Mouse (Mus musculus) liver, embryonic 11.5 days (tissue): ENCODE results near the gene Enpp1. TPM values are rescaled to one million over a fixed set of nuclear protein-coding genes. Genes with fewer than 3 reads are reported as not detected.
A peak's percentile ranks its signal among the peaks of the same experiment; 100 is the strongest.

Source experiments
- ATAC-seq: fragments of 200-750 bp; cut with Nextera tagmentation; replicated peaks from 2 replicates; pipeline ENCODE4 v1.8.0; 2017; ENCODE audit warnings: moderate number of reproducible peaks, mild to moderate bottlenecking, moderate TSS enrichment, moderate library complexity; ENCODE audit not compliant: low FRiP score
- DNase-seq: peaks from one replicate; pipeline ENCODE4 v3.0.0-alpha.2; 2017; ENCODE audit warnings: low spot score
- H3K27ac ChIP-seq: fragments of 300-500 bp; sonication (generic); 2 replicates; pipeline ENCODE4 v1.5.1; 2014; ENCODE audit warnings: mild to moderate bottlenecking, low read depth, low read length, control low read depth
- H3K27me3 ChIP-seq: fragments of 300-500 bp; sonication (generic); replicated peaks from 2 replicates; pipeline ENCODE4 v1.6.1; 2014; ENCODE audit warnings: low read length, mixed read lengths; ENCODE audit not compliant: control insufficient read depth, insufficient read depth
- H3K36me3 ChIP-seq: fragments of 300-500 bp; sonication (generic); 2 replicates; pipeline ENCODE4 v1.6.1; 2014; ENCODE audit warnings: mild to moderate bottlenecking, low read length, moderate library complexity, mixed read lengths; ENCODE audit not compliant: control insufficient read depth, insufficient read depth
- H3K4me1 ChIP-seq: fragments of 300-500 bp; sonication (generic); replicated peaks from 2 replicates; pipeline ENCODE4 v1.6.1; 2014; ENCODE audit warnings: low read length, mixed read lengths; ENCODE audit not compliant: control insufficient read depth, insufficient read depth
- H3K4me2 ChIP-seq: fragments of 300-500 bp; sonication (generic); 2 replicates; pipeline ENCODE4 v1.6.1; 2014; ENCODE audit warnings: mild to moderate bottlenecking, control low read depth, moderate library complexity
- H3K4me3 ChIP-seq: fragments of 300-500 bp; sonication (generic); 2 replicates; pipeline ENCODE4 v1.5.1; 2014; ENCODE audit warnings: low read depth, low read length, control low read depth
- H3K9ac ChIP-seq: fragments of 300-500 bp; sonication (generic); 2 replicates; pipeline ENCODE4 v1.6.1; 2014; ENCODE audit warnings: low read depth, low read length, control low read depth
- H3K9me3 ChIP-seq: fragments of 300-500 bp; sonication (generic); 2 replicates; pipeline ENCODE4 v1.6.1; 2016; ENCODE audit warnings: low read length, inconsistent platforms, mixed read lengths; ENCODE audit not compliant: control insufficient read depth
- WGBS: fragments of 180-500 bp; shearing (Covaris S2); extraction: QIAGEN DNeasy Blood & Tissue Kit; methylation state at CpG from one replicate; pipeline ENCODE4 v1.1.7; 2014; 5-methylcytosine and 5-hydroxymethylcytosine counted together
- polyA plus RNA-seq: library from polyadenylated mRNA; unstranded; fragments of >200 nt; fragmentation: Nextera tagmentation; extraction: Ambion mirVana; gene quantifications from 2 replicates; pipeline ENCODE4 v1.2.1, GENCODE M21; 2014

Gene Enpp1
- polyA plus RNA-seq, 1 experiment from 2014 or later = 2.7 TPM

- WGBS = 33% methylated on average over 7 of the region's 7 CpGs
- peaks cover 3% of the 10 kb centered on the region; the same call in 1 of the 2 replicates for H3K4me1 ChIP-seq
- H3K9me3 ChIP-seq = no peaks in the 10 kb centered on the region
- H3K27me3 ChIP-seq = peaks cover 24% of the 10 kb centered on the region
- H3K36me3 ChIP-seq = no peaks in the 10 kb centered on the region; the same call in 1 of the 2 replicates
- no peak overlapping the region for H3K4me2 ChIP-seq
- ATAC-seq = no peak
- no peak overlapping the region for H3K9ac ChIP-seq
- no peak overlapping the region for H3K4me3 ChIP-seq
- no peak for DNase-seq
- no peak overlapping the region for H3K27ac ChIP-seq
Measured at GRCm38 (mm10) chr10:24592969-24593368, 119.0 kb downstream of the Enpp1 start.

- peaks cover 24% of the 10 kb centered on the region for H3K27me3 ChIP-seq
- no peak overlapping the region for H3K27ac ChIP-seq
- H3K4me2 ChIP-seq = no peak overlapping the region
- 51% methylated on average over 2 of the region's 2 CpGs for WGBS
- H3K4me1 ChIP-seq = peaks cover 3% of the 10 kb centered on the region; the same call in 1 of the 2 replicates
- ATAC-seq (no peak), DNase-seq (no peak)
- H3K4me3 ChIP-seq = no peak overlapping the region
- H3K36me3 ChIP-seq = no peaks in the 10 kb centered on the region; the same call in 1 of the 2 replicates
- no peak overlapping the region for H3K9ac ChIP-seq
- no peaks in the 10 kb centered on the region for H3K9me3 ChIP-seq
Measured at GRCm38 (mm10) chr10:24592318-24592717, 119.6 kb downstream of the Enpp1 start.

GRCm38 (mm10) chr10:24591741-24592140, 120.2 kb downstream of the Enpp1 start:
- Histone ChIP-seq H3K27me3 (peaks cover 23% of the 10 kb centered on the region), H3K9me3 (no peaks in the 10 kb centered on the region), H3K4me2 (no peak overlapping the region), H3K4me1 (peaks cover 3% of the 10 kb centered on the region; the same call in 1 of the 2 replicates), H3K27ac (no peak overlapping the region), H3K9ac (no peak overlapping the region), H3K36me3 (no peaks in the 10 kb centered on the region; the same call in 1 of the 2 replicates), H3K4me3 (no peak overlapping the region)
- no peak for DNase-seq
- WGBS = 66% methylated on average over 5 of the region's 5 CpGs
- ATAC-seq = no peak

GRCm38 (mm10) chr10:24591136-24591535, 120.8 kb downstream of the Enpp1 start:
- DNase-seq (no peak), ATAC-seq (peak; percentile 57; the same call in 1 of the 2 replicates)
- 20% methylated on average over 4 of the region's 4 CpGs for WGBS
- H3K4me3 ChIP-seq = no peak overlapping the region
- H3K9me3 ChIP-seq = no peaks in the 10 kb centered on the region
- peaks cover 17% of the 10 kb centered on the region for H3K27me3 ChIP-seq
- H3K36me3 ChIP-seq = no peaks in the 10 kb centered on the region
- H3K4me1 ChIP-seq = peaks cover 3% of the 10 kb centered on the region; the same call in 1 of the 2 replicates
- H3K9ac ChIP-seq = no peak overlapping the region
- H3K27ac ChIP-seq = no peak overlapping the region
- H3K4me2 ChIP-seq = no peak overlapping the region

- WGBS = 66% methylated on average over 4 of the region's 4 CpGs
Measured at GRCm38 (mm10) chr10:24590546-24590945, 121.4 kb downstream of the Enpp1 start.

GRCm38 (mm10) chr10:24589238-24589637, 122.7 kb downstream of the Enpp1 start:
- DNase-seq (no peak), ATAC-seq (no peak)
- no peak overlapping the region for H3K4me2 ChIP-seq
- no peak overlapping the region for H3K27ac ChIP-seq
- 0 out of 2 replicates have a peak, but pooled peaks cover 2% of the 10 kb centered on the region for H3K27me3 ChIP-seq
- no peaks in the 10 kb centered on the region for H3K9me3 ChIP-seq
- no peak overlapping the region for H3K9ac ChIP-seq
- no peaks in the 10 kb centered on the region for H3K36me3 ChIP-seq
- H3K4me3 ChIP-seq = no peak overlapping the region
- H3K4me1 ChIP-seq = no peaks in the 10 kb centered on the region
- 84% methylated on average over 9 of the region's 9 CpGs for WGBS

More at GRCm38 (mm10) chr10:24590546-24590945, 121.4 kb downstream of the Enpp1 start:
- DNase-seq (no peak), ATAC-seq (no peak)
- H3K4me3 ChIP-seq = no peak overlapping the region
- no peak overlapping the region for H3K9ac ChIP-seq
- no peak overlapping the region for H3K4me2 ChIP-seq
- H3K4me1 ChIP-seq = peaks cover 3% of the 10 kb centered on the region; the same call in 1 of the 2 replicates
- peaks cover 11% of the 10 kb centered on the region for H3K27me3 ChIP-seq
- no peak overlapping the region for H3K27ac ChIP-seq
- no peaks in the 10 kb centered on the region for H3K9me3 ChIP-seq
- no peaks in the 10 kb centered on the region for H3K36me3 ChIP-seq

- H3K4me3 ChIP-seq = no peak overlapping the region
- no peak overlapping the region for H3K4me2 ChIP-seq
- no peaks in the 10 kb centered on the region for H3K9me3 ChIP-seq
- no peak for ATAC-seq
- DNase-seq = no peak
- H3K27ac ChIP-seq = no peak overlapping the region
- H3K9ac ChIP-seq = no peak overlapping the region
- H3K27me3 ChIP-seq = no peaks in the 10 kb centered on the region
- no peaks in the 10 kb centered on the region for H3K36me3 ChIP-seq
- 77% methylated on average over 4 of the region's 4 CpGs for WGBS
- no peaks in the 10 kb centered on the region for H3K4me1 ChIP-seq
Measured at GRCm38 (mm10) chr10:24588824-24589223, 123.1 kb downstream of the Enpp1 start.

Other genes with a start within 250 kb of the Enpp1 start
- gene Ccn2, start 116.7 kb downstream of the Enpp1 start, polyA plus RNA-seq = 1.5 and 2.6 TPM in 2 replicates
- gene Enpp3, start 130.7 kb upstream of the Enpp1 start, polyA plus RNA-seq = 2.2 and 2.4 TPM in 2 replicates
- 20.0 and 22.0 TPM in 2 replicates for gene Med23, start 157.8 kb upstream of the Enpp1 start, polyA plus RNA-seq
- 5.0 and 5.5 TPM in 2 replicates for gene Arg1, start 215.3 kb upstream of the Enpp1 start, polyA plus RNA-seq